In the genomic region with DNA sequence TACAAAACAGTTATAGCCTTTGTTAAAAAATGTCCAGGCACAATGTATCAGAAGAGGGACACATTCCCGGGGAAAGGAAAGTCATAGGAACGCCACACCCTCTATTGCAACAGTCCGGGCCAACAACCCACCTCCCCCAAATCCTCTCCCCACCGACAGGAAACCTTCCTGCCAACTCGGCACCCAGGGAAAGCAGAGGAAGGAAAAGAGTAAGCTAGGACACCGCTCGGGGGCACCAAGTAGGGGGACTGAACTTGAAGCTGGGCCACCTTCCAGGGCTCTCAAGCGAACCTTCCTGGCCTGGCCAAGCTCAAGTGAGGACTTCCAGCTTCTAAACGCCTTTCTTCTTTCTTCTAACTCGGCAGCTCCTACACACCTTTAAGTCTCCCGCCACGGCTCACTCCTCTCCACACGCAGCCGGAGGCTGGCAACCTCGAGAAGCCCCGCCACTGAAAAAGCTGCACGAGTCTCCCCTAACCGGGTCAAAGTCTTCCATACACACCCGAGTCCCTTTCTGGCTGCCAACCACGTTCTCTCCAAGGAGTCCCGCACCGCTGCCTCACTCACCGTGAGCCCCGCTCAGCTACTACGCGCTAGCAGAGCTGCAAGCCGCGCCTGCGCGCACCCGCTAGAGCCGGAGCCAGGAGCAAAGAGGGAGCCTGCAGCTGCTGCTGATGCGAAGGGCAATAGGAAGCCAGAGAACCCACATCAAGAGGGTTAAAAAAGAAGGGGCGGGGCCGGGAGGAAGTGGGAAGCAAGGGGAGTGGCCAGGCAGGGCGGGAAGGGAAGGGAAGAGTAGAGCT, we compare ENCODE assay signal across 8 mouse cellular contexts. TPM values are rescaled to one million over a fixed set of nuclear protein-coding genes. Genes with fewer than 3 reads are reported as not detected.
DNase-seq lines count a peak whose midpoint lies in the region; ATAC-seq and TF ChIP-seq lines count a peak whose summit lies in the region.

TSS of gene Prrg1 (minus strand) at position 695 of the 803 bp plus-strand sequence.

- DNase-seq in c-Kit-positive CD71-negative TER-119-negative erythroid progenitor cells, embryonic 14.5 days (ENCODE audit: low read depth) = peak; percentile 32
- DNase-seq in heart, postnatal 14 days = peak; percentile 70 to 80
- DNase-seq in layer of hippocampus, adult 18-20 months (ENCODE audit: low spot score in 2 of 2) = peak; percentile 26 to 55
- DNase-seq in lung, embryonic 14.5 days = peak; percentile 82
- peak; percentile 50 for DNase-seq in ovary, postnatal 10 days (ENCODE audit: low spot score)
- peak; percentile 85 for DNase-seq in thymus, postnatal 0 days (ENCODE audit: low spot score)

- intact Hi-C loops in heart, postnatal 14 days (cut with DNase I) = no loop called here

- no peaks in the 10 kb centered on the region for H3K4me1 ChIP-seq in E14TG2a.4 (replicated peaks; ENCODE audit: low read depth, low read length)
- H3K4me1 ChIP-seq in forebrain, embryonic 15.5 days = no peaks in the 10 kb centered on the region
- H3K4me1 ChIP-seq in lung, embryonic 14.5 days (ENCODE audit: insufficient read depth) = no peaks in the 10 kb centered on the region

- H3K9ac ChIP-seq in forebrain, embryonic 15.5 days (replicated peaks) = peak within 1 kb of the TSS; percentile 51
- peak within 1 kb of the TSS; percentile 58 for H3K9ac ChIP-seq in lung, embryonic 14.5 days

- H3K36me3 ChIP-seq in E14TG2a.4 (ENCODE audit: insufficient read depth, low read length) = no peaks in the 10 kb centered on the region
- no peaks in the 10 kb centered on the region for H3K36me3 ChIP-seq in forebrain, embryonic 15.5 days
- H3K36me3 ChIP-seq in lung, embryonic 14.5 days (ENCODE audit: insufficient read depth) = no peaks in the 10 kb centered on the region

- H3K27ac ChIP-seq in forebrain, embryonic 15.5 days (replicated peaks) = peak within 1 kb of the TSS; percentile 81
- H3K27ac ChIP-seq in lung, embryonic 14.5 days (ENCODE audit: low read depth) = peak within 1 kb of the TSS; percentile 91

- H3K9me3 ChIP-seq in E14TG2a.4 (ENCODE audit: low read length) = no peaks in the 10 kb centered on the region
- H3K9me3 ChIP-seq in forebrain, embryonic 15.5 days = no peaks in the 10 kb centered on the region
- no peaks in the 10 kb centered on the region for H3K9me3 ChIP-seq in lung, embryonic 14.5 days (ENCODE audit: low read depth, low read length)

- H3K4me3 ChIP-seq in E14TG2a.4 (replicated peaks; ENCODE audit: low read length) = peak within 1 kb of the TSS; percentile 78
- peak within 1 kb of the TSS; percentile 56 for H3K4me3 ChIP-seq in forebrain, embryonic 15.5 days
- peak within 1 kb of the TSS; percentile 50 for H3K4me3 ChIP-seq in lung, embryonic 14.5 days (ENCODE audit: low read depth, low read length)

- no peaks in the 10 kb centered on the region for H3K27me3 ChIP-seq in E14TG2a.4 (ENCODE audit: insufficient read depth, low read length)
- no peaks in the 10 kb centered on the region for H3K27me3 ChIP-seq in forebrain, embryonic 15.5 days
- no peaks in the 10 kb centered on the region for H3K27me3 ChIP-seq in lung, embryonic 14.5 days (ENCODE audit: insufficient read depth, low read length)

- ATAC-seq in forebrain, embryonic 15.5 days (replicated peaks) = peak; percentile 98
- ATAC-seq in lung, embryonic 14.5 days (ENCODE audit: insufficient read depth) = peak; percentile 98

- no peak for TF ChIP-seq CTCF in E14TG2a.4 (conservative IDR thresholded peaks at IDR 0.05; ENCODE audit: low read length)
- TF ChIP-seq CTCF in lung, embryonic 14.5 days (IDR thresholded peaks at IDR 0.05; ENCODE audit: low read depth) = no peak

- H3K4me2 ChIP-seq in forebrain, embryonic 15.5 days (replicated peaks) = peak within 1 kb of the TSS; percentile 46
- H3K4me2 ChIP-seq in lung, embryonic 14.5 days = peak within 1 kb of the TSS; percentile 50

- 16% methylated on average over 36 of the region's 36 CpGs for WGBS in forebrain, embryonic 15.5 days
- 13% methylated on average over 36 of the region's 36 CpGs for WGBS in lung, embryonic 14.5 days

RNA-seq across cellular contexts. Expression of gene Prrg1, which starts in this region (rescaled TPM):
- polyA plus RNA-seq in forebrain, embryonic 15.5 days (2015; fragmentation: Nextera tagmentation; extraction: Ambion mirVana) = 4.1 and 4.7 TPM in 2 replicates
- 10 to 100 TPM in 1 of 2 experiments, 1 to 10 TPM in 1; 8.4 to 10.9 TPM for total RNA-seq in heart, postnatal 14 days (2021)
- 1 to 10 TPM; 3.7 to 6.9 TPM for total RNA-seq in layer of hippocampus, adult 18-20 months (2021)
- polyA plus RNA-seq in lung, embryonic 14.5 days (2014; fragmentation: Nextera tagmentation; extraction: Ambion mirVana) = 14.7 and 15.7 TPM in 2 replicates
- polyA plus RNA-seq in thymus, postnatal 0 days (2015; fragmentation: Nextera tagmentation; extraction: Ambion mirVana) = 8.3 and 8.6 TPM in 2 replicates

Comparison
In these comparisons a context has a peak if more than half of its experiments do, and no peak if none do; other contexts are left out.
1. Peak in every context shown above with its lines: DNase-seq, ATAC-seq, H3K4me3 ChIP-seq and H3K27ac ChIP-seq.
2. DNase-seq: peak in every context shown above with its lines; median percentile 85 in thymus, postnatal 0 days; 82 in lung, embryonic 14.5 days; 75 in heart, postnatal 14 days; 50 in ovary, postnatal 10 days; 40 in layer of hippocampus, adult 18-20 months; 32 in c-Kit-positive CD71-negative TER-119-negative erythroid progenitor cells, embryonic 14.5 days.